Mouse (Mus musculus) naive thymus-derived CD4-positive, alpha-beta T cell, adult 2 months (primary cell): ENCODE results near the gene Msantd2.

ENCODE experiments used
- DNase-seq: peaks from one replicate; pipeline ENCODE4 v3.0.0-alpha.2; 2011; ENCODE audit warnings: low read depth

Gene Msantd2

DNA sequence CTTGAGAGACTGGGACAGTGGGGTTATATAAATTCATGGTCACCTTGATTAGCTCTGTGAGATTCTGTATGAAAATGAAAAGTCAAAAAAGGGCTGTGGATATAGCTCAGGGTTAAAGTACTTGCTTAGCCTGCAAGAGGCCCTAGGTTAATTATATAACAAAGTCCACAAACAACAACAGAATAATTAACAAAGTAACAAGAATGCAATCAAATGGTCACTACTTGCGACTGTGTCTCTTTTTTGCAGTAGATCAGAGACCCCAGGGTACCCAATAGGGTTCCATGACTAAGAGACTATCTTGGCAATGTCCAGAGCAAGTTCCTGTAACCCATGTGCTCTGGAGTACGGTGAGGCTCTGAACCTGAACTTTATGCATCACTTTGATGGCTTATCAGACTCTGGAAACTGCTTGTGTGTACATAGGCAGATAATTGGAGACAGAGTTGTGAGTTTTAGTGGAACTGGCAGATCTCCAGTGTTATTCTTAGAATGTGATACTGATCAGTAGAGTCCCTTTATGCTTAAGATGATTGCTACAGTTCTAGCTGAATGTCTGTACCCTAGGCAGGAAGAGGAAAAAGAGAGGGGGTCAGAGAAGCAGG is 80.2 kb downstream of the Msantd2 start:
- DNase-seq, result no peak

DNA sequence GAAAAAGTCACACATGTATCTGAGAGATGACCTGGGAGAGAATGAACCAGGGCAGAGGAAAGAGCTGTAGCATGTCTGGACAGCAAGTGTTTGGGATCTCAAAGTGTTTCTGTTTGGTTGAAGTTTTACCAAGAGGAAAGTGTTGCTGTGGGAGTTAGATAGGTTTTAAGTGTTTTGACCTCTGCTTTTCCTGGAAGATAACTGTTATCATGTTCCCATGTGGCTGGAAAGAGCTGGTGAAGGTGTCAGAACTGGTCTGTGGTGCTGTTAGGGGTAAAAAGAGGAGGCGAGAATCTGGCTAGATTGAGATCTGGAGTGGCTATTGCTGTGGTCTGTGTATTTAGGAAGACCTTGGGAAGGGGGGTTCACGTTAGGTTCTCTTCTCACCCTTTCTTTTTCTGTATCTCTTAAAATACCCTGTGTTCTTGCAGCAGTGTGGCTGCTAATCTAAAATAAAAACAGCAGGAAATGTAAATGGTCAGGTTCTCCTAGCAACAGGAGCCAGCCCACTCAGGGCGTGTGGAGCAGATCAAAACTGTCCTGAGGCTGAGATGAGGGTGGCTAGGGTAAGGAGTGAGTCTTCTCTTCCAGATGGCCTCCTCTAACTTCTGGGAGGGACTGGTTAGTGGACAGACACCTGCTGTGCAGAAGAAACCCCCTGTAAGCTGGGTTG is 83.2 kb downstream of the Msantd2 start:
- no peak for DNase-seq
